Mouse (Mus musculus) liver, embryonic 12.5 days (tissue): ENCODE results near the gene Tctex1d4. TPM values are rescaled to one million over a fixed set of nuclear protein-coding genes. Genes with fewer than 3 reads are reported as not detected.

Experiments used
- ATAC-seq: fragments of 200-750 bp; cut with Nextera tagmentation; 2 replicates; pipeline ENCODE4 v1.8.0; 2017; ENCODE audit warnings: moderate number of reproducible peaks, mild to moderate bottlenecking, moderate library complexity
- H3K27ac ChIP-seq: fragments of 300-500 bp; sonication (generic); 2 replicates; pipeline ENCODE4 v1.5.1; 2016; ENCODE audit warnings: mild to moderate bottlenecking
- H3K27me3 ChIP-seq: fragments of 300-500 bp; sonication (generic); replicated peaks from 2 replicates; pipeline ENCODE4 v1.6.1; 2016; ENCODE audit warnings: mild to moderate bottlenecking, moderate library complexity
- H3K36me3 ChIP-seq: fragments of 300-500 bp; sonication (generic); 2 replicates; pipeline ENCODE4 v1.6.1; 2016; ENCODE audit warnings: mild to moderate bottlenecking, moderate library complexity
- H3K4me1 ChIP-seq: fragments of 300-500 bp; sonication (generic); 2 replicates; pipeline ENCODE4 v1.6.1; 2016
- H3K4me2 ChIP-seq: fragments of 300-500 bp; sonication (generic); 2 replicates; pipeline ENCODE4 v1.6.1; 2016; ENCODE audit warnings: mild to moderate bottlenecking, moderate library complexity
- H3K4me3 ChIP-seq: fragments of 300-500 bp; sonication (generic); 2 replicates; pipeline ENCODE4 v1.5.1; 2016; ENCODE audit warnings: mild to moderate bottlenecking, moderate library complexity
- H3K9ac ChIP-seq: fragments of 300-500 bp; sonication (generic); 2 replicates; pipeline ENCODE4 v1.6.1; 2016; ENCODE audit warnings: mild to moderate bottlenecking, moderate library complexity
- H3K9me3 ChIP-seq: fragments of 300-500 bp; sonication (generic); replicated peaks from 2 replicates; pipeline ENCODE4 v1.6.1; 2016; ENCODE audit warnings: mild to moderate bottlenecking, moderate library complexity
- WGBS: fragments of 180-500 bp; shearing (Covaris S2); methylation state at CpG from one replicate; pipeline ENCODE4 v1.1.7; 2016; ENCODE audit not compliant: insufficient replicate concordance; 5-methylcytosine and 5-hydroxymethylcytosine counted together
- polyA plus RNA-seq: library from polyadenylated mRNA; unstranded; fragments of >200 nt; fragmentation: Nextera tagmentation; extraction: Ambion mirVana; gene quantifications from 2 replicates; pipeline ENCODE4 v1.2.1, GENCODE M21; 2016

Gene Tctex1d4
- polyA plus RNA-seq, 1 experiment from 2014 or later = not detected

GRCm38 (mm10) chr4:117104672-117105071 is 21.9 kb upstream of the Tctex1d4 start:
- Histone ChIP-seq H3K36me3 (no peaks in the 10 kb centered on the region), H3K4me2 (no peak overlapping the region), H3K9ac (no peak overlapping the region), H3K4me1 (no peaks in the 10 kb centered on the region), H3K4me3 (no peak overlapping the region), H3K27ac (no peak overlapping the region), H3K27me3 (peaks cover 39% of the 10 kb centered on the region), H3K9me3 (no peaks in the 10 kb centered on the region)
- WGBS = 72% methylated on average over 10 of the region's 10 CpGs
- no peak for ATAC-seq

- WGBS = 79% methylated on average over 10 of the region's 10 CpGs
- H3K4me1 ChIP-seq = no peaks in the 10 kb centered on the region
- H3K9ac ChIP-seq = no peak overlapping the region
- no peaks in the 10 kb centered on the region for H3K9me3 ChIP-seq
- no peak overlapping the region for H3K4me3 ChIP-seq
- H3K36me3 ChIP-seq = no peaks in the 10 kb centered on the region
- peaks cover 39% of the 10 kb centered on the region for H3K27me3 ChIP-seq
- no peak overlapping the region for H3K27ac ChIP-seq
- no peak for ATAC-seq
- H3K4me2 ChIP-seq = no peak overlapping the region
Observed at GRCm38 (mm10) chr4:117105127-117105526, 21.5 kb upstream of the Tctex1d4 start.

GRCm38 (mm10) chr4:117107813-117108523 is 18.6 kb upstream of the Tctex1d4 start:
- Histone ChIP-seq H3K27me3 (peaks cover 33% of the 10 kb centered on the region), H3K4me2 (no peak overlapping the region), H3K4me3 (no peak overlapping the region), H3K36me3 (no peaks in the 10 kb centered on the region), H3K4me1 (no peaks in the 10 kb centered on the region), H3K9ac (no peak overlapping the region), H3K27ac (no peak overlapping the region), H3K9me3 (no peaks in the 10 kb centered on the region)
- WGBS = 80% methylated on average over 18 of the region's 18 CpGs
- no peak for ATAC-seq

GRCm38 (mm10) chr4:117108524-117108849 is 18.1 kb upstream of the Tctex1d4 start:
- H3K4me3 ChIP-seq = no peak overlapping the region
- WGBS = 88% methylated on average over 6 of the region's 6 CpGs
- H3K9me3 ChIP-seq = no peaks in the 10 kb centered on the region
- no peak overlapping the region for H3K27ac ChIP-seq
- no peak overlapping the region for H3K4me2 ChIP-seq
- H3K36me3 ChIP-seq = no peaks in the 10 kb centered on the region
- H3K9ac ChIP-seq = no peak overlapping the region
- H3K27me3 ChIP-seq = peaks cover 30% of the 10 kb centered on the region
- ATAC-seq = no peak
- no peaks in the 10 kb centered on the region for H3K4me1 ChIP-seq

- H3K36me3 ChIP-seq = no peaks in the 10 kb centered on the region
- no peaks in the 10 kb centered on the region for H3K9me3 ChIP-seq
- no peak overlapping the region for H3K9ac ChIP-seq
- WGBS = 81% methylated on average over 25 of the region's 25 CpGs
- no peak for ATAC-seq
- H3K4me3 ChIP-seq = no peak overlapping the region
- H3K27me3 ChIP-seq = peaks cover 21% of the 10 kb centered on the region
- H3K4me2 ChIP-seq = no peak overlapping the region
- H3K4me1 ChIP-seq = no peaks in the 10 kb centered on the region
- no peak overlapping the region for H3K27ac ChIP-seq
Observed at GRCm38 (mm10) chr4:117109330-117109729, 17.3 kb upstream of the Tctex1d4 start.

GRCm38 (mm10) chr4:117110249-117110648 is 16.3 kb upstream of the Tctex1d4 start:
- 77% methylated on average over 13 of the region's 13 CpGs for WGBS
- Histone ChIP-seq H3K27ac (no peak overlapping the region), H3K9me3 (no peaks in the 10 kb centered on the region), H3K4me3 (no peak overlapping the region), H3K9ac (no peak overlapping the region), H3K4me1 (no peaks in the 10 kb centered on the region), H3K36me3 (no peaks in the 10 kb centered on the region), H3K27me3 (peaks cover 14% of the 10 kb centered on the region), H3K4me2 (no peak overlapping the region)
- ATAC-seq = no peak

- no peak overlapping the region for H3K4me2 ChIP-seq
- no peak for ATAC-seq
- H3K4me3 ChIP-seq = no peak overlapping the region
- no peaks in the 10 kb centered on the region for H3K4me1 ChIP-seq
- no peak overlapping the region for H3K9ac ChIP-seq
- H3K27me3 ChIP-seq = peaks cover 8% of the 10 kb centered on the region; the same call in 1 of the 2 replicates
- WGBS = 81% methylated on average over 11 of the region's 11 CpGs
- H3K27ac ChIP-seq = no peak overlapping the region
- H3K9me3 ChIP-seq = no peaks in the 10 kb centered on the region
- no peaks in the 10 kb centered on the region for H3K36me3 ChIP-seq
Observed at GRCm38 (mm10) chr4:117110985-117111384, 15.6 kb upstream of the Tctex1d4 start.

- 90% methylated on average over 1 of the region's 1 CpGs for WGBS
- no peaks in the 10 kb centered on the region for H3K9me3 ChIP-seq
- no peak overlapping the region for H3K9ac ChIP-seq
- no peak overlapping the region for H3K4me2 ChIP-seq
- no peaks in the 10 kb centered on the region; the same call in 1 of the 2 replicates for H3K36me3 ChIP-seq
- H3K4me3 ChIP-seq = no peak overlapping the region
- H3K4me1 ChIP-seq = no peaks in the 10 kb centered on the region
- H3K27ac ChIP-seq = no peak overlapping the region
- peaks cover 6% of the 10 kb centered on the region; the same call in 1 of the 2 replicates for H3K27me3 ChIP-seq
- ATAC-seq = no peak
Observed at GRCm38 (mm10) chr4:117113237-117113636, 13.4 kb upstream of the Tctex1d4 start.

- WGBS = 82% methylated on average over 5 of the region's 5 CpGs
- no peak overlapping the region for H3K27ac ChIP-seq
- no peak overlapping the region for H3K9ac ChIP-seq
- H3K4me1 ChIP-seq = peaks cover 12% of the 10 kb centered on the region
- peaks cover 4% of the 10 kb centered on the region; the same call in 1 of the 2 replicates for H3K36me3 ChIP-seq
- no peak overlapping the region for H3K4me3 ChIP-seq
- H3K27me3 ChIP-seq = no peaks in the 10 kb centered on the region
- no peak overlapping the region for H3K4me2 ChIP-seq
- ATAC-seq = no peak
- H3K9me3 ChIP-seq = no peaks in the 10 kb centered on the region
Observed at GRCm38 (mm10) chr4:117115592-117115991, 11.0 kb upstream of the Tctex1d4 start.

GRCm38 (mm10) chr4:117117931-117118330 is 8.7 kb upstream of the Tctex1d4 start:
- Histone ChIP-seq H3K9me3 (no peaks in the 10 kb centered on the region), H3K4me3 (no peak overlapping the region), H3K27ac (no peak overlapping the region), H3K4me2 (no peak overlapping the region), H3K36me3 (peaks cover 4% of the 10 kb centered on the region; the same call in 1 of the 2 replicates), H3K4me1 (peaks cover 22% of the 10 kb centered on the region), H3K9ac (no peak overlapping the region), H3K27me3 (no peaks in the 10 kb centered on the region)
- 83% methylated on average over 7 of the region's 7 CpGs for WGBS
- ATAC-seq = no peak

- peak overlapping the region; percentile 80 for H3K9ac ChIP-seq
- H3K27me3 ChIP-seq = no peaks in the 10 kb centered on the region
- H3K4me3 ChIP-seq = peak overlapping the region; percentile 71
- peaks cover 34% of the 10 kb centered on the region for H3K4me1 ChIP-seq
- H3K9me3 ChIP-seq = no peaks in the 10 kb centered on the region
- no peak for ATAC-seq
- peaks cover 4% of the 10 kb centered on the region; the same call in 1 of the 2 replicates for H3K36me3 ChIP-seq
- peak overlapping the region; percentile 76 for H3K27ac ChIP-seq
- WGBS = 74% methylated on average over 5 of the region's 5 CpGs
- H3K4me2 ChIP-seq = peak overlapping the region; percentile 97
Observed at GRCm38 (mm10) chr4:117119636-117120035, 7.0 kb upstream of the Tctex1d4 start.

GRCm38 (mm10) chr4:117120052-117120444 is 6.5 kb upstream of the Tctex1d4 start:
- Histone ChIP-seq H3K9me3 (no peaks in the 10 kb centered on the region), H3K4me2 (peak overlapping the region; percentile 97), H3K9ac (peak overlapping the region; percentile 80), H3K27ac (peak overlapping the region; percentile 76), H3K4me3 (peak overlapping the region; percentile 71), H3K27me3 (no peaks in the 10 kb centered on the region), H3K36me3 (peaks cover 4% of the 10 kb centered on the region; the same call in 1 of the 2 replicates), H3K4me1 (peaks cover 38% of the 10 kb centered on the region)
- WGBS = 4% methylated on average over 10 of the region's 10 CpGs
- peak; percentile 5; the same call in 1 of the 2 replicates for ATAC-seq
